Mouse (Mus musculus): ENCODE data around the gene Pnkd.

DNA sequence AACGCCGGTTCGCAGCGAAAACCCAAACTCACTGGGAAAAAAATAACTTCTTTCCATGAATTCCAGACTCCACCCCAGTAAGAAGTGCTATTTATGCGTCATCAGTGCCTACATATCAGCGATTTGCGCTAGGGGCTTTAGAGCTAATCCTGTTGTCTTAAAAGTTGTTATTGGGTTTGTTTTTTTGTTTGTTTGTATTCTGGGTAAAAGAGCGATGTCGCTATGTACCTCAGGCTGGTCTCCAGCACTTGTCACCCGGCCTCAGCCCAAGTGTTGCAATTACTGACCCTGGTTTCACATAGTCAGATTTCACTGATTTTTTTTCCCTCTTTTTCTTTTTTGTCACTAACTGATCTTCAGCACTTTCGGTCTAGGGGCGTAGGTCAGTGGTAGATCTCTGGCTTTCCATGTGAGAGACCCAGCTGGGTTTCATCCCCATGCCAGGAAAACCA is 19.6 kb downstream of the Pnkd start:
- TF ChIP-seq POLR2A (IDR thresholded peaks at IDR 0.05; ENCODE audit: insufficient read depth, low read length) (no peak), EP300 (IDR thresholded peaks at IDR 0.05; ENCODE audit: insufficient read depth, low read depth, low read length) (no peak), CTCF (IDR thresholded peaks at IDR 0.05; ENCODE audit: low read depth, low read length) (no peak)

Measured in ES-Bruce4 (cell line).